Mouse (Mus musculus) forelimb bud, embryonic 11.5 days (tissue): Measurements from ENCODE around the gene Adk.

Experiments used
- DNase-seq: peaks from one replicate; pipeline ENCODE4 v3.0.0-alpha.2; 2012; ENCODE audit warnings: low read depth, low spot score

Gene Adk

GRCm38 (mm10) chr14:21152055-21152454, 99.7 kb downstream of the Adk start:
- no peak for DNase-seq

- no peak for DNase-seq
These were observed 113.3 kb downstream of the Adk start for GRCm38 (mm10) chr14:21165706-21166105.

GRCm38 (mm10) chr14:21166114-21166513, 113.7 kb downstream of the Adk start:
- no peak for DNase-seq

GRCm38 (mm10) chr14:21173973-21174745, 121.8 kb downstream of the Adk start:
- DNase-seq, result no peak

GRCm38 (mm10) chr14:21174804-21175203, 122.4 kb downstream of the Adk start:
- DNase-seq, result no peak

- peak; percentile 12 for DNase-seq
These were observed 125.4 kb downstream of the Adk start for GRCm38 (mm10) chr14:21177781-21178180.

- no peak for DNase-seq
These were observed 126.0 kb downstream of the Adk start for GRCm38 (mm10) chr14:21178356-21178755.

GRCm38 (mm10) chr14:21181053-21181452, 128.7 kb downstream of the Adk start:
- DNase-seq, result no peak

GRCm38 (mm10) chr14:21191966-21192365, 139.6 kb downstream of the Adk start:
- no peak for DNase-seq

- no peak for DNase-seq
These were observed 140.4 kb downstream of the Adk start for GRCm38 (mm10) chr14:21192749-21193148.

- no peak for DNase-seq
These were observed 142.0 kb downstream of the Adk start for GRCm38 (mm10) chr14:21194336-21194735.

- no peak for DNase-seq
These were observed 148.5 kb downstream of the Adk start for GRCm38 (mm10) chr14:21200850-21201249.

- no peak for DNase-seq
These were observed 154.1 kb downstream of the Adk start for GRCm38 (mm10) chr14:21206472-21206871.

- DNase-seq, result no peak
These were observed 169.3 kb downstream of the Adk start for GRCm38 (mm10) chr14:21221574-21222138.

GRCm38 (mm10) chr14:21222206-21222605, 169.8 kb downstream of the Adk start:
- DNase-seq, result no peak

- peak; percentile 64 for DNase-seq
These were observed 171.1 kb downstream of the Adk start for GRCm38 (mm10) chr14:21223456-21223855.

- DNase-seq, result no peak
These were observed 171.7 kb downstream of the Adk start for GRCm38 (mm10) chr14:21223971-21224635.

GRCm38 (mm10) chr14:21237051-21237450, 184.7 kb downstream of the Adk start:
- no peak for DNase-seq

GRCm38 (mm10) chr14:21241105-21241504, 188.7 kb downstream of the Adk start:
- no peak for DNase-seq

- no peak for DNase-seq
These were observed 199.0 kb downstream of the Adk start for GRCm38 (mm10) chr14:21251386-21251785.

- DNase-seq, result peak; percentile 87
These were observed 200.0 kb downstream of the Adk start for GRCm38 (mm10) chr14:21252326-21252886.

- no peak for DNase-seq
These were observed 201.1 kb downstream of the Adk start for GRCm38 (mm10) chr14:21253321-21253992.
